Mouse (Mus musculus) midbrain, embryonic 10.5 days (tissue): ENCODE measurements around the gene Ranbp3. TPM values are rescaled to one million over a fixed set of nuclear protein-coding genes. Genes with fewer than 3 reads are reported as not detected.

Experiments used
- DNase-seq: peaks from one replicate; pipeline ENCODE4 v3.0.0-alpha.2; 2017; ENCODE audit warnings: low spot score
- H3K27ac ChIP-seq: fragments of 300-500 bp; sonication (generic); replicated peaks from 2 replicates; pipeline ENCODE4 v1.5.1; 2016; ENCODE audit warnings: mild to moderate bottlenecking
- H3K27me3 ChIP-seq: fragments of 300-500 bp; sonication (generic); 2 replicates; pipeline ENCODE4 v1.6.1; 2016; ENCODE audit warnings: low read depth, mild to moderate bottlenecking; ENCODE audit not compliant: poor library complexity, severe bottlenecking
- H3K36me3 ChIP-seq: fragments of 300-500 bp; sonication (generic); 2 replicates; pipeline ENCODE4 v1.6.1; 2016; ENCODE audit warnings: mild to moderate bottlenecking, moderate library complexity
- H3K4me1 ChIP-seq: fragments of 300-500 bp; sonication (generic); 2 replicates; pipeline ENCODE4 v1.6.1; 2016
- H3K4me3 ChIP-seq: fragments of 300-500 bp; sonication (generic); 2 replicates; pipeline ENCODE4 v1.5.1; 2016; ENCODE audit warnings: mild to moderate bottlenecking, moderate library complexity
- H3K9me3 ChIP-seq: fragments of 300-500 bp; sonication (generic); replicated peaks from 2 replicates; pipeline ENCODE4 v1.6.1; 2016; ENCODE audit warnings: mild to moderate bottlenecking
- WGBS: fragments of 180-500 bp; shearing (Covaris S2); methylation state at CpG from one replicate; pipeline ENCODE4 v1.1.7; 2016; 5-methylcytosine and 5-hydroxymethylcytosine counted together
- polyA plus RNA-seq: library from polyadenylated mRNA; unstranded; fragments of >200 nt; fragmentation: Nextera tagmentation; extraction: Ambion mirVana; gene quantifications from 2 replicates; pipeline ENCODE4 v1.2.1, GENCODE M21; 2016

Gene Ranbp3
- polyA plus RNA-seq, 1 experiment from 2014 or later: 145 TPM

GRCm38 (mm10) chr17:56654771-56655170 is 18.3 kb upstream of the Ranbp3 start:
- no peaks in the 10 kb centered on the region for H3K36me3 ChIP-seq
- H3K9me3 ChIP-seq: no peaks in the 10 kb centered on the region
- WGBS: 79% methylated on average over 2 of the region's 2 CpGs

GRCm38 (mm10) chr17:56655311-56655710 is 17.8 kb upstream of the Ranbp3 start:
- 86% methylated on average over 3 of the region's 3 CpGs for WGBS
- Histone ChIP-seq H3K27me3 (no peaks in the 10 kb centered on the region), H3K36me3 (no peaks in the 10 kb centered on the region), H3K4me3 (no peak overlapping the region), H3K4me1 (peaks cover 5% of the 10 kb centered on the region; the same call in 1 of the 2 replicates), H3K27ac (no peak overlapping the region), H3K9me3 (no peaks in the 10 kb centered on the region)
- DNase-seq: no peak

More at GRCm38 (mm10) chr17:56654771-56655170, 18.3 kb upstream of the Ranbp3 start:
- Histone ChIP-seq H3K27ac (no peak overlapping the region), H3K4me1 (peaks cover under 1% of the 10 kb centered on the region; the same call in 1 of the 2 replicates), H3K27me3 (no peaks in the 10 kb centered on the region), H3K4me3 (no peak overlapping the region)
- DNase-seq: no peak

GRCm38 (mm10) chr17:56656171-56656570 is 16.9 kb upstream of the Ranbp3 start:
- DNase-seq: no peak
- H3K27me3 ChIP-seq: no peaks in the 10 kb centered on the region
- H3K4me3 ChIP-seq: no peak overlapping the region
- WGBS: 94% methylated on average over 6 of the region's 6 CpGs
- H3K9me3 ChIP-seq: no peaks in the 10 kb centered on the region
- H3K36me3 ChIP-seq: no peaks in the 10 kb centered on the region
- H3K27ac ChIP-seq: no peak overlapping the region
- H3K4me1 ChIP-seq: peaks cover 10% of the 10 kb centered on the region; the same call in 1 of the 2 replicates

DNA sequence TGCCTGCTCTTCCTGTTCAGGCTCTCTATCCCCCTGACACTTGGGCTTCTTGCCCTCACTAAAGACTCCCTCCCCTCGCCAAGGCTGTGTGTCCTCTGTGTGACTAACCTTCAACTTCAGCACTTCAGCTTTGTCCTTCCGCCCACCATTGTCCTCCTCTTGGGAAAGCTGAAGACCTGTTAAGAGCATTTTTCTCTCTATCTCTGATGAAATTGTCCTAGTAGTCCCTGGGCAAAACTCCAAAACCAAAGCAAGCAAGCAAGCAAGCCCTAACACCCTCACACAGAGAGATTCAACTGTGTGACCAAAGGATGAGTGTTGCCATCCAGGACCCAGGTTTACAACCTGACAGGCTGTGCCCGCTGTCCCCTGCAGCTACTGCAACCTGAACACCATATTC is 9.4 kb upstream of the Ranbp3 start:
- H3K4me3 ChIP-seq: peak overlapping the region; percentile 38
- peak overlapping the region; percentile 67 for H3K27ac ChIP-seq
- 56% methylated on average over 3 of the region's 3 CpGs for WGBS
- no peaks in the 10 kb centered on the region for H3K9me3 ChIP-seq
- H3K4me1 ChIP-seq: peaks cover 36% of the 10 kb centered on the region
- H3K36me3 ChIP-seq: no peaks in the 10 kb centered on the region
- H3K27me3 ChIP-seq: peaks cover 21% of the 10 kb centered on the region
- no peak for DNase-seq

GRCm38 (mm10) chr17:56664333-56664732 is 8.8 kb upstream of the Ranbp3 start:
- 2% methylated on average over 10 of the region's 10 CpGs for WGBS
- peak overlapping the region; percentile 67 for H3K27ac ChIP-seq
- DNase-seq: peak; percentile 61
- H3K4me1 ChIP-seq: peaks cover 37% of the 10 kb centered on the region
- H3K4me3 ChIP-seq: peak overlapping the region; percentile 38
- no peaks in the 10 kb centered on the region for H3K36me3 ChIP-seq
- no peaks in the 10 kb centered on the region for H3K9me3 ChIP-seq
- peaks cover 22% of the 10 kb centered on the region for H3K27me3 ChIP-seq

DNA sequence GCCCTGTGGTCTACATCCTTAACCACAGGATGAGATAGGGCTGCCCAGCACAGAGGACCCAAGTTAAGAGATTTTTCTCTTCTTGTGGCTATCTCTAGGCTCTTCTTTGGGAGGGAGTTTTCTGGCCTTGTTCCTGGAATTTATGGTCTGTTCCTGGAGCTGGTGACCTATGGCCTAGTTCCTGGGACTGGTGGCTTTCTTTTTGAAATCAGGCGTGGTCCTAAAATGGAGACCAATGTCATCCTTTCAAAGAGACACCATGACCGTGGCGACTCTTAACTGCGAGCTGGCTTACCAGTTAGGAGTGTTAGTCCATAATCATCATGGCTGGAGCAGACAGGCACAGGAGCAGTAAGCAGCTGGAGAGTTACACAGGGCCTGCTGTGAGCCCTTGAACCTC is 6.7 kb upstream of the Ranbp3 start:
- 92% methylated on average over 4 of the region's 4 CpGs for WGBS
- DNase-seq: no peak
- Histone ChIP-seq H3K4me1 (peaks cover 27% of the 10 kb centered on the region), H3K36me3 (no peaks in the 10 kb centered on the region), H3K27ac (no peak overlapping the region), H3K27me3 (peaks cover 27% of the 10 kb centered on the region), H3K9me3 (no peaks in the 10 kb centered on the region), H3K4me3 (no peak overlapping the region)

- peaks cover 31% of the 10 kb centered on the region for H3K4me1 ChIP-seq
- H3K4me3 ChIP-seq: no peak overlapping the region
- H3K36me3 ChIP-seq: no peaks in the 10 kb centered on the region
- WGBS: 80% methylated on average over 3 of the region's 3 CpGs
- no peak for DNase-seq
- no peak overlapping the region for H3K27ac ChIP-seq
- peaks cover 27% of the 10 kb centered on the region for H3K27me3 ChIP-seq
- H3K9me3 ChIP-seq: no peaks in the 10 kb centered on the region
Measured at GRCm38 (mm10) chr17:56667591-56667990, 5.5 kb upstream of the Ranbp3 start.

GRCm38 (mm10) chr17:56668384-56669144 is 4.5 kb upstream of the Ranbp3 start:
- Histone ChIP-seq H3K27me3 (peaks cover 27% of the 10 kb centered on the region), H3K9me3 (no peaks in the 10 kb centered on the region), H3K27ac (peak overlapping the region; percentile 71), H3K4me3 (peak overlapping the region; percentile 55), H3K4me1 (peaks cover 27% of the 10 kb centered on the region), H3K36me3 (no peaks in the 10 kb centered on the region)
- 6% methylated on average over 31 of the region's 31 CpGs for WGBS
- DNase-seq: peak; percentile 90

DNA sequence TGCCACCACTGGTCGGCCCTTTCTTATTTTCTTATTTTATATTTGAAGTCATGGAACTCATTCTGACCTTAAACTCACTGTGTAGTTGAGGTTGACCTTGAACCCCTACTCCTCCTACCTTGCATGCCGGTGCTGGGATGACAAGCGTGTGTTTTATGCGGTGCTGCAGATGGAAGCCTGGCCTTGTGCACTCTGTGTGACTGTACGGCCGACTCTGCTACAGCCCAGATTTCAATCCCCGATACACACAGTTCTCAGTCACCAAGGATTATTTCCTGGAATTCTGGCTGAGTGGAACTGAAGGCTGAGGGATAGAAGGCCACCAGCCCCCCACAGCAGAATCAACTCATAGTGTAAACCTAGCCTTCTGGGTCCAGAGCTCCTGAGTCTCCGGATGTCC is 3.3 kb upstream of the Ranbp3 start:
- 87% methylated on average over 8 of the region's 8 CpGs for WGBS
- Histone ChIP-seq H3K4me3 (no peak overlapping the region), H3K36me3 (peaks cover 3% of the 10 kb centered on the region), H3K27me3 (peaks cover 27% of the 10 kb centered on the region), H3K4me1 (peaks cover 25% of the 10 kb centered on the region), H3K27ac (no peak overlapping the region), H3K9me3 (no peaks in the 10 kb centered on the region)
- no peak for DNase-seq

GRCm38 (mm10) chr17:56673647-56674416 is 738 bp downstream of the Ranbp3 start:
- no peak for DNase-seq
- peaks cover 43% of the 10 kb centered on the region for H3K4me1 ChIP-seq
- peak overlapping the region; percentile 97 for H3K27ac ChIP-seq
- 0 out of 2 replicates have a peak, but pooled peaks cover 5% of the 10 kb centered on the region for H3K27me3 ChIP-seq
- peaks cover 41% of the 10 kb centered on the region for H3K36me3 ChIP-seq
- H3K9me3 ChIP-seq: no peaks in the 10 kb centered on the region
- H3K4me3 ChIP-seq: peak overlapping the region; percentile 90
- WGBS: 2% methylated on average over 37 of the region's 37 CpGs

GRCm38 (mm10) chr17:56681791-56682190 is 8.7 kb downstream of the Ranbp3 start:
- Histone ChIP-seq H3K36me3 (peaks cover 98% of the 10 kb centered on the region), H3K9me3 (no peaks in the 10 kb centered on the region)
- no peak for DNase-seq

DNA sequence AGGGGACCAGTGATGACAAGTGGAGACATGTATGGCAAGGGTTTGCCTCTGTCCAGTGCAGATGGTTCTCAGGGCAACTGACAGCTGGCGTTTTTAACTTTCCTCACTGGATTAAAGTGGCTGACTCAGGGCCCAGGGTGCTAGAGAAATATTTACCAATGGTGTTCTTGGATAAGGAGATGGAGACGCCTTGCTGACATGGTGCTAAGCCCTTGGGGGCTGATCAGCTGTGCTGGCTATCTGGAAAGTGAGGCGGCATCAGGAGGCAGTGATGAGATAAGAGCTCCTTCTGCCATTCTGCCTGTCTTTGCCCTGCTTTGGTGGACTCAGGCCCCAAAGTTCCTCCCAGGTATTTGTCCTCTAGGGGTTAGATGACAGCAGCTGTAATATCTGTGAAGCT is 9.8 kb downstream of the Ranbp3 start:
- Histone ChIP-seq H3K4me3 (no peak overlapping the region), H3K4me1 (no peaks in the 10 kb centered on the region), H3K27me3 (no peaks in the 10 kb centered on the region), H3K27ac (no peak overlapping the region), H3K9me3 (no peaks in the 10 kb centered on the region), H3K36me3 (peaks cover 98% of the 10 kb centered on the region)
- DNase-seq: no peak
- 86% methylated on average over 3 of the region's 3 CpGs for WGBS

More at GRCm38 (mm10) chr17:56681791-56682190, 8.7 kb downstream of the Ranbp3 start:
- WGBS: 82% methylated on average over 4 of the region's 4 CpGs
- H3K4me1 ChIP-seq: peaks cover 6% of the 10 kb centered on the region; the same call in 1 of the 2 replicates
- H3K4me3 ChIP-seq: no peak overlapping the region
- no peak overlapping the region for H3K27ac ChIP-seq
- no peaks in the 10 kb centered on the region for H3K27me3 ChIP-seq
